Mouse (Mus musculus) heart, embryonic 16.5 days (tissue): ENCODE results near the gene Slc16a5. TPM values are rescaled to one million over a fixed set of nuclear protein-coding genes. Genes with fewer than 3 reads are reported as not detected.
A peak's percentile ranks its signal among the peaks of the same experiment; 100 is the strongest.

Experiments
- ATAC-seq: fragments of 200-750 bp; cut with Nextera tagmentation; replicated peaks from 2 replicates; pipeline ENCODE4 v1.8.0; 2017; ENCODE audit warnings: moderate number of reproducible peaks; ENCODE audit not compliant: insufficient read depth, low FRiP score; ENCODE audit errors: extremely low read depth
- H3K27ac ChIP-seq: fragments of 300-500 bp; sonication (generic); 2 replicates; pipeline ENCODE4 v1.5.1; 2014; ENCODE audit warnings: mild to moderate bottlenecking, low read length, control low read depth, moderate library complexity
- H3K27me3 ChIP-seq: fragments of 300-500 bp; sonication (generic); 2 replicates; pipeline ENCODE4 v1.6.1; 2014; ENCODE audit warnings: low read length, mixed read lengths; ENCODE audit not compliant: control insufficient read depth, insufficient read depth
- H3K36me3 ChIP-seq: fragments of 300-500 bp; sonication (generic); 2 replicates; pipeline ENCODE4 v1.6.1; 2014; ENCODE audit not compliant: control insufficient read depth, insufficient read depth
- H3K4me1 ChIP-seq: fragments of 300-500 bp; sonication (generic); 2 replicates; pipeline ENCODE4 v1.6.1; 2014; ENCODE audit warnings: low read length, mixed read lengths; ENCODE audit not compliant: control insufficient read depth, insufficient read depth
- H3K4me2 ChIP-seq: fragments of 300-500 bp; sonication (generic); 2 replicates; pipeline ENCODE4 v1.6.1; 2014; ENCODE audit warnings: low read depth, mild to moderate bottlenecking, control low read depth, low read length
- H3K4me3 ChIP-seq: fragments of 300-500 bp; sonication (generic); 2 replicates; pipeline ENCODE4 v1.5.1; 2014; ENCODE audit warnings: mild to moderate bottlenecking, control low read depth, low read length
- H3K9ac ChIP-seq: fragments of 300-500 bp; sonication (generic); 2 replicates; pipeline ENCODE4 v1.6.1; 2014; ENCODE audit warnings: low read length, control low read depth
- H3K9me3 ChIP-seq: fragments of 300-500 bp; sonication (generic); replicated peaks from 2 replicates; pipeline ENCODE4 v1.6.1; 2016; ENCODE audit warnings: low read length; ENCODE audit not compliant: control insufficient read depth
- WGBS: fragments of 180-500 bp; shearing (Covaris S2); extraction: QIAGEN DNeasy Blood & Tissue Kit; methylation state at CpG from one replicate; pipeline ENCODE4 v1.1.7; 2014; 5-methylcytosine and 5-hydroxymethylcytosine counted together
- polyA plus RNA-seq: library from polyadenylated mRNA; unstranded; fragments of >200 nt; fragmentation: Nextera tagmentation; extraction: Ambion mirVana; gene quantifications from 2 replicates; pipeline ENCODE4 v1.2.1, GENCODE M21; 2015

Gene Slc16a5
- polyA plus RNA-seq, 1 experiment from 2014 or later = 12.9 TPM

- no peak within 1 kb of the TSS for H3K27ac ChIP-seq
- H3K27me3 ChIP-seq = no peaks in the 10 kb centered on the region
- 0 out of 2 replicates have a peak, but pooled peaks cover 2% of the 10 kb centered on the region for H3K9me3 ChIP-seq
- no peak for ATAC-seq
- H3K4me3 ChIP-seq = no peak within 1 kb of the TSS
- no peak within 1 kb of the TSS for H3K9ac ChIP-seq
- WGBS = 92% methylated on average over 9 of the region's 9 CpGs
- H3K36me3 ChIP-seq = no peaks in the 10 kb centered on the region
- H3K4me1 ChIP-seq = peaks cover 12% of the 10 kb centered on the region
- no peak within 1 kb of the TSS for H3K4me2 ChIP-seq
These were observed 22.2 kb upstream of the Slc16a5 start, which contains the start of gene Trim80 for GRCm38 (mm10) chr11:115439906-115440595. Trim80 (plus strand) TSS chr11:115440545.

GRCm38 (mm10) chr11:115441417-115441816 is 20.9 kb upstream of the Slc16a5 start:
- H3K27me3 ChIP-seq = no peaks in the 10 kb centered on the region
- H3K4me2 ChIP-seq = no peak overlapping the region
- H3K36me3 ChIP-seq = no peaks in the 10 kb centered on the region
- no peak overlapping the region for H3K27ac ChIP-seq
- H3K9me3 ChIP-seq = 0 out of 2 replicates have a peak, but pooled peaks cover 2% of the 10 kb centered on the region
- H3K4me3 ChIP-seq = no peak overlapping the region
- no peak overlapping the region for H3K9ac ChIP-seq
- ATAC-seq = no peak
- peaks cover 3% of the 10 kb centered on the region for H3K4me1 ChIP-seq
- 50% methylated on average over 15 of the region's 15 CpGs for WGBS

GRCm38 (mm10) chr11:115446906-115447305 is 15.4 kb upstream of the Slc16a5 start:
- Histone ChIP-seq H3K36me3 (no peaks in the 10 kb centered on the region), H3K9me3 (no peaks in the 10 kb centered on the region), H3K27ac (peak overlapping the region; percentile 49), H3K9ac (peak overlapping the region; percentile 58), H3K27me3 (no peaks in the 10 kb centered on the region), H3K4me2 (peak overlapping the region; percentile 14; the same call in 1 of the 2 replicates), H3K4me3 (no peak overlapping the region), H3K4me1 (peaks cover 15% of the 10 kb centered on the region)
- WGBS = 12% methylated on average over 3 of the region's 3 CpGs
- ATAC-seq = peak; percentile 60; the same call in 1 of the 2 replicates

- H3K27ac ChIP-seq = peak overlapping the region; percentile 49
These were observed 14.9 kb upstream of the Slc16a5 start for GRCm38 (mm10) chr11:115447321-115447885.

GRCm38 (mm10) chr11:115448075-115448474 is 14.2 kb upstream of the Slc16a5 start:
- H3K9ac ChIP-seq = no peak overlapping the region
- H3K9me3 ChIP-seq = no peaks in the 10 kb centered on the region
- ATAC-seq = no peak
- no peak overlapping the region for H3K27ac ChIP-seq
- no peaks in the 10 kb centered on the region for H3K36me3 ChIP-seq
- H3K4me1 ChIP-seq = peaks cover 15% of the 10 kb centered on the region
- H3K4me2 ChIP-seq = no peak overlapping the region
- no peak overlapping the region for H3K4me3 ChIP-seq
- H3K27me3 ChIP-seq = no peaks in the 10 kb centered on the region
- 87% methylated on average over 16 of the region's 16 CpGs for WGBS

More at GRCm38 (mm10) chr11:115447321-115447885, 14.9 kb upstream of the Slc16a5 start:
- no peak overlapping the region for H3K4me2 ChIP-seq
- WGBS = 82% methylated on average over 11 of the region's 11 CpGs
- peak; percentile 28; the same call in 1 of the 2 replicates for ATAC-seq
- peaks cover 15% of the 10 kb centered on the region for H3K4me1 ChIP-seq
- H3K36me3 ChIP-seq = no peaks in the 10 kb centered on the region
- H3K4me3 ChIP-seq = no peak overlapping the region
- peak overlapping the region; percentile 5; the same call in 1 of the 2 replicates for H3K9ac ChIP-seq
- H3K9me3 ChIP-seq = no peaks in the 10 kb centered on the region
- H3K27me3 ChIP-seq = no peaks in the 10 kb centered on the region

- WGBS = 64% methylated on average over 7 of the region's 7 CpGs
- no peak for ATAC-seq
- Histone ChIP-seq H3K36me3 (no peaks in the 10 kb centered on the region), H3K4me3 (no peak overlapping the region), H3K4me1 (peaks cover 17% of the 10 kb centered on the region), H3K9me3 (no peaks in the 10 kb centered on the region), H3K27me3 (no peaks in the 10 kb centered on the region), H3K4me2 (no peak overlapping the region), H3K27ac (no peak overlapping the region), H3K9ac (no peak overlapping the region)
These were observed 13.3 kb upstream of the Slc16a5 start for GRCm38 (mm10) chr11:115448998-115449397.

- H3K4me3 ChIP-seq = no peak overlapping the region
- 81% methylated on average over 7 of the region's 7 CpGs for WGBS
- H3K27ac ChIP-seq = no peak overlapping the region
These were observed 12.1 kb upstream of the Slc16a5 start for GRCm38 (mm10) chr11:115450176-115450575.

GRCm38 (mm10) chr11:115451781-115452241 is 10.5 kb upstream of the Slc16a5 start:
- Histone ChIP-seq H3K27me3 (no peaks in the 10 kb centered on the region), H3K4me3 (no peak overlapping the region), H3K4me1 (peaks cover 10% of the 10 kb centered on the region), H3K4me2 (no peak overlapping the region), H3K27ac (no peak overlapping the region; the same call in 1 of the 2 replicates), H3K9ac (no peak overlapping the region), H3K36me3 (no peaks in the 10 kb centered on the region), H3K9me3 (no peaks in the 10 kb centered on the region; the same call in 1 of the 2 replicates)
- ATAC-seq = peak; percentile 72
- WGBS = 77% methylated on average over 8 of the region's 8 CpGs

More at GRCm38 (mm10) chr11:115450176-115450575, 12.1 kb upstream of the Slc16a5 start:
- H3K9ac ChIP-seq = no peak overlapping the region
- no peak for ATAC-seq
- H3K4me1 ChIP-seq = peaks cover 17% of the 10 kb centered on the region
- no peaks in the 10 kb centered on the region; the same call in 1 of the 2 replicates for H3K9me3 ChIP-seq
- no peak overlapping the region for H3K4me2 ChIP-seq
- H3K36me3 ChIP-seq = no peaks in the 10 kb centered on the region
- H3K27me3 ChIP-seq = no peaks in the 10 kb centered on the region
